Mouse (Mus musculus) brain, embryonic 14.5 days (tissue): Measurements from ENCODE around the gene Acox1. TPM values are rescaled to one million over a fixed set of nuclear protein-coding genes. Genes with fewer than 3 reads are reported as not detected.
A peak's percentile ranks its signal among the peaks of the same experiment; 100 is the strongest.

ENCODE experiments used
- DNase-seq: peaks from one replicate; pipeline ENCODE4 v3.0.0-alpha.2; 2011; ENCODE audit warnings: low read depth
- CTCF ChIP-seq: fragments of 200-500 bp; IDR thresholded peaks from 2 replicates; pipeline ENCODE4 v1.5.1; 2012; ENCODE audit warnings: inconsistent platforms, mild to moderate bottlenecking, moderate library complexity, borderline replicate concordance; ENCODE audit not compliant: insufficient read depth, insufficient read length; ENCODE audit errors: extremely low read depth
- POLR2A ChIP-seq: fragments of 200-500 bp; IDR thresholded peaks from 2 replicates; pipeline ENCODE4 v1.6.1; 2012; ENCODE audit warnings: mild to moderate bottlenecking, inconsistent platforms, borderline replicate concordance; ENCODE audit not compliant: poor library complexity, insufficient read depth, insufficient read length, severe bottlenecking; ENCODE audit errors: extremely low read depth
- polyA plus RNA-seq: library from polyadenylated mRNA; depleted of rRNA; stranded (reverse); fragments of >200 nt; gene quantifications from 2 replicates; pipeline ENCODE4 v1.2.3, GENCODE M21; 2012

Acox1 gene
- polyA plus RNA-seq, 1 experiment, result 78.9 TPM

GRCm38 (mm10) chr11:116222740-116223059, 23.9 kb upstream of the Acox1 start:
- no peak for DNase-seq
- TF ChIP-seq CTCF (no peak), POLR2A (no peak)

- DNase-seq, result peak; percentile 32
- TF ChIP-seq CTCF (0 out of 2 replicates have a peak, but pooled peaks have one; percentile 4), POLR2A (no peak)
Measured at GRCm38 (mm10) chr11:116221931-116222739, 23.3 kb upstream of the Acox1 start.

- peak; percentile 71 for DNase-seq
- TF ChIP-seq CTCF (peak; percentile 75), POLR2A (no peak)
Measured at GRCm38 (mm10) chr11:116219885-116220284, 21.0 kb upstream of the Acox1 start.

- DNase-seq, result peak; percentile 95
- no peak for TF ChIP-seq CTCF
- no peak for TF ChIP-seq POLR2A
Measured at GRCm38 (mm10) chr11:116218737-116219400, 20.0 kb upstream of the Acox1 start.

GRCm38 (mm10) chr11:116218263-116218662, 19.4 kb upstream of the Acox1 start:
- TF ChIP-seq POLR2A (no peak), CTCF (no peak)
- no peak for DNase-seq

- no peak for DNase-seq
- TF ChIP-seq CTCF, result no peak
- no peak for TF ChIP-seq POLR2A
Measured at GRCm38 (mm10) chr11:116216549-116216948, 17.7 kb upstream of the Acox1 start.

- TF ChIP-seq CTCF (no peak), POLR2A (no peak)
- no peak for DNase-seq
Measured at GRCm38 (mm10) chr11:116215991-116216390, 17.1 kb upstream of the Acox1 start.

GRCm38 (mm10) chr11:116215181-116215580, 16.3 kb upstream of the Acox1 start:
- no peak for DNase-seq
- TF ChIP-seq CTCF (peak; percentile 32; the same call in 1 of the 2 replicates), POLR2A (no peak)

- no peak for DNase-seq
- TF ChIP-seq CTCF (no peak), POLR2A (no peak)
Measured at GRCm38 (mm10) chr11:116213877-116214510, 15.1 kb upstream of the Acox1 start.

- no peak for TF ChIP-seq CTCF
- no peak for TF ChIP-seq POLR2A
- DNase-seq, result no peak
Measured at GRCm38 (mm10) chr11:116212847-116213246, 14.0 kb upstream of the Acox1 start.

- TF ChIP-seq POLR2A, result no peak
- no peak for TF ChIP-seq CTCF
- no peak for DNase-seq
Measured at GRCm38 (mm10) chr11:116210696-116211095, 11.9 kb upstream of the Acox1 start.
